ENCODE assay signal across 7 mouse cellular contexts in the genomic region with DNA sequence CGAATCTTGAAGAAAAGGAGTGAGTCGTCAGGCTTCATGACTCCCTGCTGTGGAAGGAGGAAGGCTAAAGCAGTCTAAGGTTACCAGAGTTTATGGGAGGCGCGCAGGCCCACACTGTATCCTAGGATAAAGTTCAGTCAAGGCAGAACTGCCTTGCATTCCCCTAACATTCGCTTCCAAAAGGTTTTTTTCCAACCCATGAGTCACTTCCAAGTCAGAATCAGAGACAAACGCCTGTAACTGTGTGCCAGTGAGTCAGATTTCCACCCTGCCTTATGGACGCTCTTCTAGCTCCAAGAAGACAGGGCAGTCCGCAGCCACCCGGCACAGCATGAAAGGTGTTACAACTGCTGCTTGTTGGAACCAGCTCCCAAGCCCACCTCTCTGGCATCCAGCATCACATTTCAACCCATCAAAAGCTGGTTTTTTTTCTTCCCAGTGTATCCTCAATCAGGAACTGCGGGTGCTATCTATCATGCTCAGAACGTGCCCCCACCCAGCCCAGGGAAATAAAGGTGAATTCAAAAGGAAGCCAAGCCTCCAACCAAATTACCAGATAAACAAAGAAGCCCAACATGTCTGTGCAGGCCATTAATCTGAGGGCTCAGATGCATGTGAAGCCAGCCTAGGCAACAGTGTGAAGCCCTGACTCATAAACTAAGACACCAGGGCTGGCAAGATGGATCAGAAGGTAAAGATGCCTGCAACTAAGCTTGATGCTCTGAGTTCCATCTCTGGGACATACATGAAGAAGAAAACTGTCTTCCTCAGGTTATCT.
DNase-seq lines count a peak whose midpoint lies in the region; ATAC-seq lines count a peak whose summit lies in the region.

No protein-coding gene starts in this region.

- WGBS in midbrain, embryonic 15.5 days = 66% methylated on average over 11 of the region's 11 CpGs

- peaks cover 38% of the 10 kb centered on the region for H3K4me1 ChIP-seq in midbrain, embryonic 15.5 days

- no peaks in the 10 kb centered on the region for H3K9me3 ChIP-seq in midbrain, embryonic 15.5 days

- DNase-seq in 3134 (ENCODE audit: extremely low read depth, insufficient read length, low spot score) (peak; percentile 66), 3T3-L1 (ENCODE audit: low read depth, low spot score) (peak; percentile 96)
- DNase-seq in cerebellum, adult 9-11 months = peak; percentile 76
- peak; percentile 36 to 49 for DNase-seq in heart, postnatal 10 days
- DNase-seq in left cerebral cortex, adult 9 months (ENCODE audit: low spot score in 2 of 2) = peak; percentile 42 to 69
- DNase-seq in retina, postnatal 1 day = no peak

- intact Hi-C loops in heart, postnatal 10 days (cut with DNase I) = loop anchor here (5.0 kb wide), 5 partner anchors 69 to 1281 kb away; no protein-coding TSS in a partner anchor

- H3K9ac ChIP-seq in midbrain, embryonic 15.5 days = no peak overlapping the region

- no peak overlapping the region for H3K27ac ChIP-seq in midbrain, embryonic 15.5 days

- H3K36me3 ChIP-seq in midbrain, embryonic 15.5 days (replicated peaks) = no peaks in the 10 kb centered on the region

- no peak for ATAC-seq in midbrain, embryonic 15.5 days (replicated peaks)

- H3K27me3 ChIP-seq in midbrain, embryonic 15.5 days (replicated peaks) = no peaks in the 10 kb centered on the region

- H3K4me3 ChIP-seq in midbrain, embryonic 15.5 days = no peak overlapping the region

- no peak overlapping the region for H3K4me2 ChIP-seq in midbrain, embryonic 15.5 days
